Mouse (Mus musculus) G1E (cell line): ENCODE results near the gene Cwf19l1.

Experiments used
- CTCF ChIP-seq: IDR thresholded peaks from 2 replicates; pipeline ENCODE4 v1.5.1; 2012; ENCODE audit warnings: low read depth, low read length, inconsistent platforms, mixed read lengths
- GATA1 ChIP-seq: IDR thresholded peaks from 2 replicates; pipeline ENCODE4 v1.6.1; 2012; ENCODE audit warnings: borderline replicate concordance, low read length, inconsistent platforms, mixed read lengths
- GATA2 ChIP-seq: IDR thresholded peaks from 2 replicates; pipeline ENCODE4 v1.6.1; 2012; ENCODE audit warnings: low read depth, low read length, inconsistent platforms, borderline replicate concordance
- POLR2AphosphoS5 ChIP-seq: IDR thresholded peaks from 2 replicates; pipeline ENCODE4 v1.6.1; 2012; ENCODE audit warnings: low read depth, low read length, inconsistent platforms; ENCODE audit not compliant: insufficient replicate concordance
- TAL1 ChIP-seq: conservative IDR thresholded peaks from 2 replicates; pipeline ENCODE4 v1.6.1; 2012; ENCODE audit warnings: low read depth, low read length, inconsistent platforms, mixed read lengths

DNA sequence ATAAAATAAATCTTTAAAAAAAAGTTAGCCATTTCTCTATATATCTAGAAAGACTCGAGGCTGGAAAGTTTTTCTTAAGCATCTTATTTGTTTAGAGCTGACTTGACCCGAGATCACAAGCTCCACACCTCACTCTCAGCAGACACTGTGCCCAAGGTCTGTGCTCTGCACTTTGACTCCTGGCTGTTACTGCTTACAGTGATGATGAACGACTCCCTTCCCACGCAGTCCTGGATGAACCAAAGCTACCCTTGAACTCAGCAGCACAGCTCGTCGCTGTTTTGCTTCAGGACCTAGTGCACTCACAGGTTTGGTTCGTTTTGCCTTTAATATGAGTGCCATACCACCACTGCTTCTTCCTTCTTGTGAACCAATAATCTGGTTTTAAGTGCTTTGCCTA, 71.9 kb downstream of the Cwf19l1 start:
- no peak for TF ChIP-seq CTCF
- TF ChIP-seq POLR2AphosphoS5: no peak
- no peak for TF ChIP-seq GATA1
- TF ChIP-seq GATA2: no peak
- no peak for TF ChIP-seq TAL1
